Mouse (Mus musculus) liver, adult 2 months (tissue): ENCODE data around the gene Ptpn14.

Experiments used
- CTCF ChIP-seq: fragments of 200-500 bp; IDR thresholded peaks from 2 replicates; pipeline ENCODE4 v1.5.1; 2011; ENCODE audit warnings: low read depth, low read length, control low read depth
- POLR2A ChIP-seq: fragments of 200-500 bp; IDR thresholded peaks from 2 replicates; pipeline ENCODE4 v1.6.1; 2011; ENCODE audit warnings: low read length, control low read depth; ENCODE audit not compliant: insufficient read depth; ENCODE audit errors: extremely low read depth

GRCm38 (mm10) chr1:189852456-189852855 is 124.4 kb downstream of the Ptpn14 start:
- TF ChIP-seq POLR2A, result no peak
- no peak for TF ChIP-seq CTCF
